Mouse (Mus musculus): ENCODE results near the gene Trmt44.

DNA sequence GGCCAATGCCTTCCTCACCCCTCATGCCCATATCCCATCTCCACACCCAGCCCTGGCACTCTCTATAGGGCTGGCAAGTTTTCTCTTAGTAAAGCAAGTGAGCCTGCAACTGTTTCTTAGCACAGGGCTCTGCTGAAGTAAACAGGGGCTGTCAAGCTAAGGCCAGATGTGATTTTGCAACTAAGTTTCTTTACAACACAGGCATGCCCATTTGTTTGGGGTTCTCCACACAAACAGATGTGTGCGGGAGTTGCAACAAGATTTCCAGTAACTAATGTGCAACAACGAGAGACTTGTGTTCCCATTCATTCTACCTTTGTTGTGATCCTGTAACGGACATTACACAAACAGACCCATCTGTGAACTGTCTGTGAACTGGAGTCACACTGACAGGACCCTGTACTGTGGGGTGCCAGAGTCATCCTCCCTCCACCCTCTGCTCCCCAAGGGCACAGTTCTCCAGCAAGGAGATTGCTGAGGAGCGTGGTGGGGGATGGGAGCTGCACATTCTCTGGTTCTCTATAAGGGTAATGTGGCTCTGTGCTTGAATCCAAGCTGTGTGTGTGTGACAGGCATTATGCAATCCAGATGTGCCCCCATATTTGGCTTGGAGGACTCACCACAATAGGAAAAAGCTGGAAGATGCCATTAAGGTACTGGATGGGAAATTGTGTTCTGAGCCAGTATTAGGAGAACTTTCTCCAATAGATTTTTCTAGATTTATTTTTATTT, 33.6 kb downstream of the Trmt44 start:
- TF ChIP-seq POLR2A (IDR thresholded peaks at IDR 0.05; ENCODE audit: insufficient read depth, low read length) (no peak), CTCF (IDR thresholded peaks at IDR 0.05; ENCODE audit: low read depth, low read length) (no peak)

Measured in ES-Bruce4 (cell line).